Mouse (Mus musculus): ENCODE measurements around the gene Znfx1.

Gene Znfx1

GRCm38 (mm10) chr2:167062965-167063880 lies at the start of gene Znfx1:
Gene Znfx1, minus strand, starts transcription at chr2:167063015.
- in situ Hi-C loops (cut with MboI) = no loop called here

GRCm38 (mm10) chr2:167112259-167112658 lies 49.4 kb upstream of the Znfx1 start:
- in situ Hi-C loops (cut with MboI) = loop anchor here (5.0 kb wide), 1 partner anchor 40 kb away; no protein-coding TSS in a partner anchor

- in situ Hi-C loops (cut with MboI) = loop anchor here (10.0 kb wide), 1 partner anchor 105 kb away; no protein-coding TSS in a partner anchor
These were observed 46.7 kb upstream of the Znfx1 start for GRCm38 (mm10) chr2:167109506-167109905.

- in situ Hi-C loops (cut with MboI) = loop anchor here (10.0 kb wide), 1 partner anchor 111 kb away; no protein-coding TSS in a partner anchor
These were observed 40.7 kb upstream of the Znfx1 start for GRCm38 (mm10) chr2:167103546-167103945.

GRCm38 (mm10) chr2:167101743-167102441 lies 39.1 kb upstream of the Znfx1 start:
- in situ Hi-C loops (cut with MboI) = loop anchor here (10.0 kb wide), 1 partner anchor 113 kb away; no protein-coding TSS in a partner anchor

- in situ Hi-C loops (cut with MboI) = no loop called here
These were observed 31.9 kb upstream of the Znfx1 start for GRCm38 (mm10) chr2:167094688-167095087.

GRCm38 (mm10) chr2:167093171-167093900 lies 30.5 kb upstream of the Znfx1 start:
- in situ Hi-C loops (cut with MboI) = no loop called here

GRCm38 (mm10) chr2:167090271-167090670 lies 27.5 kb upstream of the Znfx1 start:
- in situ Hi-C loops (cut with MboI) = no loop called here

- in situ Hi-C loops (cut with MboI) = no loop called here
These were observed 24.0 kb upstream of the Znfx1 start for GRCm38 (mm10) chr2:167086836-167087235.

GRCm38 (mm10) chr2:167086092-167086491 lies 23.3 kb upstream of the Znfx1 start:
- in situ Hi-C loops (cut with MboI) = no loop called here

- in situ Hi-C loops (cut with MboI) = no loop called here
These were observed 18.8 kb upstream of the Znfx1 start for GRCm38 (mm10) chr2:167081639-167082038.

- in situ Hi-C loops (cut with MboI) = no loop called here
These were observed 18.3 kb upstream of the Znfx1 start for GRCm38 (mm10) chr2:167081135-167081534.

GRCm38 (mm10) chr2:167080387-167080786 lies 17.6 kb upstream of the Znfx1 start:
- in situ Hi-C loops (cut with MboI) = no loop called here

GRCm38 (mm10) chr2:167079535-167080257 lies 16.9 kb upstream of the Znfx1 start:
- in situ Hi-C loops (cut with MboI) = no loop called here

- in situ Hi-C loops (cut with MboI) = no loop called here
These were observed 16.2 kb upstream of the Znfx1 start for GRCm38 (mm10) chr2:167078931-167079495.

GRCm38 (mm10) chr2:167078486-167078885 lies 15.7 kb upstream of the Znfx1 start:
- in situ Hi-C loops (cut with MboI) = no loop called here

GRCm38 (mm10) chr2:167077199-167077962 lies 14.6 kb upstream of the Znfx1 start:
- in situ Hi-C loops (cut with MboI) = no loop called here

GRCm38 (mm10) chr2:167076759-167077158 lies 13.9 kb upstream of the Znfx1 start:
- in situ Hi-C loops (cut with MboI) = no loop called here

GRCm38 (mm10) chr2:167076352-167076751 lies 13.5 kb upstream of the Znfx1 start:
- in situ Hi-C loops (cut with MboI) = no loop called here

GRCm38 (mm10) chr2:167074587-167074986 lies 11.8 kb upstream of the Znfx1 start:
- in situ Hi-C loops (cut with MboI) = loop anchor here (5.0 kb wide), 2 partner anchors 38 to 143 kb away; no protein-coding TSS in a partner anchor
